Mouse (Mus musculus): ENCODE results near the gene Spn. TPM values are rescaled to one million over a fixed set of nuclear protein-coding genes. Genes with fewer than 3 reads are reported as not detected.
A peak's percentile ranks its signal among the peaks of the same experiment; 100 is the strongest.

Gene Spn
- polyA plus RNA-seq, 1 experiment from 2014 or later = 0.39 TPM

DNA sequence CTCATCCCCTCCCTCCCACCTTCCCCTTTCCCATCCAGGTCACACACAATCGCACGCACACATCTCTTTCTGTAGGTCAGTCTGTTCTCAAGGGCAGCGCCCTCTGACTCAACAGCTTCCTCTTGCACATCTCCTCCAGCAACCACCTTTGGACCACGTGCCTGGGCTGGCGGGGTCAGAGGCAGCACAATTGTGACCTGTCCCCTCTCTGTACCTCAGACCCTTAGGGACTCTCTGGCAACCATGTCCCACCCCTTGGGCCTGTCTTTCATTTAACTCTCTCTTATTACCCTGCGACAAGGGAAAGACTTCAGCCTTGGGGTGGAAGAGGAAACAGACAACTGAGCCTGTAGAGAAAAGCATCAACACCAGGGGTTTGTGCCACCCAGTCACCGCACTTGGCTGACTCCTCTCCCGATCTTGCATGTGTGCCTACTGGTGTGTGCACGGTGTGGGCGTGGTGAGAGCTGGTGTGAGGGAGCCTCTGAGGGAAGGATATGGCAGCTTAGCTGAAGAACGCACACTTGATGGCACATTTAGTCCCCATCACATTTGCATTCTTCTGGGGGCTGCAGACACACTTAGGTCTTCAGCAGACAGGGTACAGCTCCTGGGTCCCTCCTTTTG is 2.7 kb downstream of the Spn start:
- H3K4me3 ChIP-seq (ENCODE audit: low read depth, low read length) = no peak overlapping the region
- no peaks in the 10 kb centered on the region for H3K9me3 ChIP-seq (replicated peaks; ENCODE audit: control insufficient read depth, low read length)
- WGBS (ENCODE audit: insufficient replicate concordance) = 81% methylated on average over 11 of the region's 11 CpGs
- no peak overlapping the region for H3K27ac ChIP-seq (ENCODE audit: low read depth, low read length)
- H3K4me2 ChIP-seq = no peak overlapping the region
- H3K27me3 ChIP-seq (ENCODE audit: control insufficient read depth, insufficient read depth, low read length) = no peaks in the 10 kb centered on the region; the same call in 1 of the 2 replicates
- no peak for ATAC-seq (replicated peaks; ENCODE audit: insufficient number of reproducible peaks, low FRiP score, low TSS enrichment)
- H3K36me3 ChIP-seq (ENCODE audit: control insufficient read depth, insufficient read depth, low read length) = no peaks in the 10 kb centered on the region
- no peak overlapping the region for H3K9ac ChIP-seq (ENCODE audit: low read depth, low read length)
- H3K4me1 ChIP-seq (ENCODE audit: control insufficient read depth, insufficient read depth, low read length) = no peaks in the 10 kb centered on the region

- 73% methylated on average over 5 of the region's 5 CpGs for WGBS (ENCODE audit: insufficient replicate concordance)
Observed at GRCm38 (mm10) chr7:127133125-127133524, 4.5 kb downstream of the Spn start.

DNA sequence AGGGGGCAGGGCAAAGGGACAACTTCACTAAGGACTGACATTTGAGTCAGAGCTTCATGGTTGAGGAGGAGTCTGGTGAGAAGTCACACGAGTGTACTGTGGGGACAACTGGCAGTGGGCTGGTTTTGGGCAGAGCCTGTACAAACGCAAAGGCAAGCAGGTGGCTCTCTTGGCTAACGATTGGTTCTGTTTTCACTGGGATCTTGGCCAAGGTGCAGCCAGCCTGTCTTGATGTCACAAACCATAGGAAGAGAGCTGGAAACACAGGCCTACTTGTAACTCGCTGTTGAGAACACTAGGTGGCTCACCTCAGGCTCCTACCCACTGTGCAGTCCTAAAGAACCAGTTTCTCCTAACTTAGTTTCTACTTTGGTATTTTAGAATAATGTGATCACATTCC is 8.0 kb downstream of the Spn start:
- no peaks in the 10 kb centered on the region for H3K27me3 ChIP-seq (ENCODE audit: control insufficient read depth, insufficient read depth, low read length)
- no peaks in the 10 kb centered on the region for H3K9me3 ChIP-seq (replicated peaks; ENCODE audit: control insufficient read depth, low read length)
- no peak overlapping the region for H3K4me3 ChIP-seq (ENCODE audit: low read depth, low read length)
- no peaks in the 10 kb centered on the region for H3K4me1 ChIP-seq (ENCODE audit: control insufficient read depth, insufficient read depth, low read length)
- WGBS (ENCODE audit: insufficient replicate concordance) = 24% methylated on average over 4 of the region's 4 CpGs
- H3K4me2 ChIP-seq = no peak overlapping the region
- no peak overlapping the region for H3K9ac ChIP-seq (ENCODE audit: low read depth, low read length)
- ATAC-seq (replicated peaks; ENCODE audit: insufficient number of reproducible peaks, low FRiP score, low TSS enrichment) = no peak
- no peaks in the 10 kb centered on the region for H3K36me3 ChIP-seq (ENCODE audit: control insufficient read depth, insufficient read depth, low read length)
- no peak overlapping the region for H3K27ac ChIP-seq (ENCODE audit: low read depth, low read length)

More at GRCm38 (mm10) chr7:127133125-127133524, 4.5 kb downstream of the Spn start:
- Histone ChIP-seq H3K9me3 (replicated peaks; ENCODE audit: control insufficient read depth, low read length) (no peaks in the 10 kb centered on the region), H3K4me2 (no peak overlapping the region), H3K27ac (ENCODE audit: low read depth, low read length) (no peak overlapping the region), H3K4me1 (ENCODE audit: control insufficient read depth, insufficient read depth, low read length) (no peaks in the 10 kb centered on the region), H3K27me3 (ENCODE audit: control insufficient read depth, insufficient read depth, low read length) (no peaks in the 10 kb centered on the region; the same call in 1 of the 2 replicates), H3K4me3 (ENCODE audit: low read depth, low read length) (no peak overlapping the region), H3K36me3 (ENCODE audit: control insufficient read depth, insufficient read depth, low read length) (no peaks in the 10 kb centered on the region), H3K9ac (ENCODE audit: low read depth, low read length) (no peak overlapping the region)
- ATAC-seq (replicated peaks; ENCODE audit: insufficient number of reproducible peaks, low FRiP score, low TSS enrichment) = no peak

DNA sequence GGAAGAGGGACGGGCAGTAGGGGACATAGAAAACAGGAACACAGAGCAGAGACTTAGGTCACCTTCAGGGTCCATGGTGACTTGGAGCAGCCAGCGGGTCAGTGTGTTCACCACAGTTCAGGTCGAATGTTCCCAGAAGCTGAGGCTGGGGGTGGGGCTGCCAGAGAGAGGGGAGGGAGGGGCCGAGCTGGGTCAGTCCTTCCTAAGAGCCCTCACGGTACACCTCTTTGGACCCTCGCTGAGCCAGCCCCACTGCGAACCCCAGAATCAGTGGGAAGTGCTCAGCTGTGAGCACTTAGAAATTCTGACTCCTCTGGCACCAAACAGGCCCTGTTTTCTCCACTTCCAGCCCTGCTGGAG is 15.7 kb downstream of the Spn start, which contains the start of gene Qprt:
Gene Qprt (minus strand): TSS at position 316 of the 360 bp plus-strand sequence.
- no peak within 1 kb of the TSS for H3K27ac ChIP-seq (ENCODE audit: low read depth, low read length)
- peaks cover 11% of the 10 kb centered on the region for H3K4me1 ChIP-seq (ENCODE audit: control insufficient read depth, insufficient read depth, low read length)
- peak within 1 kb of the TSS; percentile 39; the same call in 1 of the 2 replicates for H3K9ac ChIP-seq (ENCODE audit: low read depth, low read length)
- ATAC-seq (replicated peaks; ENCODE audit: insufficient number of reproducible peaks, low FRiP score, low TSS enrichment) = no peak
- 0 out of 2 replicates have a peak, but pooled peaks cover 4% of the 10 kb centered on the region for H3K9me3 ChIP-seq (replicated peaks; ENCODE audit: control insufficient read depth, low read length)
- peak within 1 kb of the TSS; percentile 24 for H3K4me3 ChIP-seq (ENCODE audit: low read depth, low read length)
- H3K27me3 ChIP-seq (ENCODE audit: control insufficient read depth, insufficient read depth, low read length) = peaks cover 14% of the 10 kb centered on the region; the same call in 1 of the 2 replicates
- 8% methylated on average over 7 of the region's 7 CpGs for WGBS (ENCODE audit: insufficient replicate concordance)
- no peaks in the 10 kb centered on the region for H3K36me3 ChIP-seq (ENCODE audit: control insufficient read depth, insufficient read depth, low read length)
- peak within 1 kb of the TSS; percentile 55 for H3K4me2 ChIP-seq

GRCm38 (mm10) chr7:127121061-127121910 is 16.3 kb downstream of the Spn start:
- H3K27me3 ChIP-seq (ENCODE audit: control insufficient read depth, insufficient read depth, low read length) = peaks cover 14% of the 10 kb centered on the region; the same call in 1 of the 2 replicates
- H3K4me1 ChIP-seq (ENCODE audit: control insufficient read depth, insufficient read depth, low read length) = peaks cover 11% of the 10 kb centered on the region
- 0 out of 2 replicates have a peak, but pooled peaks cover 4% of the 10 kb centered on the region for H3K9me3 ChIP-seq (replicated peaks; ENCODE audit: control insufficient read depth, low read length)
- no peak overlapping the region for H3K27ac ChIP-seq (ENCODE audit: low read depth, low read length)
- H3K9ac ChIP-seq (ENCODE audit: low read depth, low read length) = peak overlapping the region; percentile 39; the same call in 1 of the 2 replicates
- 11% methylated on average over 21 of the region's 21 CpGs for WGBS (ENCODE audit: insufficient replicate concordance)
- peak overlapping the region; percentile 55 for H3K4me2 ChIP-seq
- 0 out of 2 replicates have a peak, but pooled peaks have one; percentile 17 for ATAC-seq (replicated peaks; ENCODE audit: insufficient number of reproducible peaks, low FRiP score, low TSS enrichment)
- H3K4me3 ChIP-seq (ENCODE audit: low read depth, low read length) = peak overlapping the region; percentile 24
- H3K36me3 ChIP-seq (ENCODE audit: control insufficient read depth, insufficient read depth, low read length) = no peaks in the 10 kb centered on the region

GRCm38 (mm10) chr7:127118671-127119445 is 18.8 kb downstream of the Spn start:
- no peak overlapping the region for H3K27ac ChIP-seq (ENCODE audit: low read depth, low read length)
- no peak overlapping the region for H3K4me2 ChIP-seq
- no peaks in the 10 kb centered on the region for H3K36me3 ChIP-seq (ENCODE audit: control insufficient read depth, insufficient read depth, low read length)
- H3K9ac ChIP-seq (ENCODE audit: low read depth, low read length) = no peak overlapping the region
- no peak for ATAC-seq (replicated peaks; ENCODE audit: insufficient number of reproducible peaks, low FRiP score, low TSS enrichment)
- 60% methylated on average over 14 of the region's 14 CpGs for WGBS (ENCODE audit: insufficient replicate concordance)
- peaks cover 14% of the 10 kb centered on the region; the same call in 1 of the 2 replicates for H3K27me3 ChIP-seq (ENCODE audit: control insufficient read depth, insufficient read depth, low read length)
- H3K9me3 ChIP-seq (replicated peaks; ENCODE audit: control insufficient read depth, low read length) = no peaks in the 10 kb centered on the region
- no peak overlapping the region for H3K4me3 ChIP-seq (ENCODE audit: low read depth, low read length)
- H3K4me1 ChIP-seq (ENCODE audit: control insufficient read depth, insufficient read depth, low read length) = peaks cover 11% of the 10 kb centered on the region

DNA sequence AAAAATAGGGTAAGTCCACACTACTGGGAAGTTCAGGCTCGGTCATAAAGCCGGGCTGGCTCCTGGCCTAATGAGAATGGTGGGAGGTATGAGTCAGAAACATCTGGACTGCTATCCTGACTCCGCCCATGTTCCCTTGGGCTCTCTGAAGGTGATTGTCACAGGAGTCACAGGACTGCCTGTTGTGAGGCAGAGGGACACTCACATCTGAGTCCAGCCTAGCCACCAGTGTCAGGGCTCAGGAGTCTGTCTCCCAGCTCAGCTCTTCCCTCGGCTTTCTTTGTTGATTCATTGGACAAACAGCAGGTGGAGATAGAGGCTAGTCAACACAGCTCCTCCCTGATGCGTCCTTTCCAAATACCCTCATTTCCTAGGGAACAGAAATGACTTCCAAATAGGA is 19.7 kb downstream of the Spn start:
- Histone ChIP-seq H3K27me3 (ENCODE audit: control insufficient read depth, insufficient read depth, low read length) (peaks cover 14% of the 10 kb centered on the region; the same call in 1 of the 2 replicates), H3K4me2 (no peak overlapping the region), H3K9me3 (replicated peaks; ENCODE audit: control insufficient read depth, low read length) (no peaks in the 10 kb centered on the region), H3K36me3 (ENCODE audit: control insufficient read depth, insufficient read depth, low read length) (no peaks in the 10 kb centered on the region), H3K4me1 (ENCODE audit: control insufficient read depth, insufficient read depth, low read length) (peaks cover 11% of the 10 kb centered on the region), H3K9ac (ENCODE audit: low read depth, low read length) (no peak overlapping the region), H3K4me3 (ENCODE audit: low read depth, low read length) (no peak overlapping the region), H3K27ac (ENCODE audit: low read depth, low read length) (no peak overlapping the region)
- ATAC-seq (replicated peaks; ENCODE audit: insufficient number of reproducible peaks, low FRiP score, low TSS enrichment) = no peak
- 36% methylated on average over 5 of the region's 5 CpGs for WGBS (ENCODE audit: insufficient replicate concordance)

- Histone ChIP-seq H3K4me1 (ENCODE audit: control insufficient read depth, insufficient read depth, low read length) (peaks cover 14% of the 10 kb centered on the region), H3K9me3 (replicated peaks; ENCODE audit: control insufficient read depth, low read length) (no peaks in the 10 kb centered on the region), H3K4me2 (no peak overlapping the region), H3K4me3 (ENCODE audit: low read depth, low read length) (no peak overlapping the region), H3K36me3 (ENCODE audit: control insufficient read depth, insufficient read depth, low read length) (no peaks in the 10 kb centered on the region), H3K27me3 (ENCODE audit: control insufficient read depth, insufficient read depth, low read length) (peaks cover 9% of the 10 kb centered on the region; the same call in 1 of the 2 replicates), H3K9ac (ENCODE audit: low read depth, low read length) (peak overlapping the region; percentile 34; the same call in 1 of the 2 replicates), H3K27ac (ENCODE audit: low read depth, low read length) (no peak overlapping the region)
- no peak for ATAC-seq (replicated peaks; ENCODE audit: insufficient number of reproducible peaks, low FRiP score, low TSS enrichment)
- WGBS (ENCODE audit: insufficient replicate concordance) = 55% methylated on average over 11 of the region's 11 CpGs
Observed at GRCm38 (mm10) chr7:127116331-127116935, 21.2 kb downstream of the Spn start.

All from heart, embryonic 11.5 days (tissue).